Mouse (Mus musculus): ENCODE measurements around the gene Marveld3.

Gene Marveld3

DNA sequence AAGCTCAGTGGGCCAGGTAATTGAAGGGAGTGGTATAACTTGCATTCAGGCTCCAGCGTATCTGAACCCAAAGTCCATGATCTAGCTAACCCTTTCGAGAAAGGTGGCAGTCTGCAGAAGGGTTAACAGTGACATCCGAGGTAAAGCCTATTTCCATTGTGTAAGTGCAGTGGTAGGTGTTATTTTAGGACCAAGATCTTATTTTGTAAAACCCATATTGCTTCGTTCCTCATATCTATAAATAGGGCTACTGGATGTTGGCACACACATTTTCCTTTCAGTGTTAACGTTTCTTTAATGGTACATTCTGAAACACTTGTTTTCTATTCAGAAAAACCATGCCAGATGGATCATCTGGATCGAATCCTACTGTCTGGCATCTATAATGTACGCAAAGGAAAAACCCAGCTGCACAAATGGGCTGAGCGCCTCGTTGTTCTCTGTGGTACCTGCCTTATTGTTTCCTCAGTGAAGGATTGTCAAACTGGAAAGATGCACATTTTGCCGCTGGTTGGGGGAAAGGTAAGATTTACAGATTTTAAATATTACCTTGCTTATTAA is 58.0 kb downstream of the Marveld3 start:
- DNase-seq (ENCODE audit: low spot score in 2 of 2), result no peak

DNA sequence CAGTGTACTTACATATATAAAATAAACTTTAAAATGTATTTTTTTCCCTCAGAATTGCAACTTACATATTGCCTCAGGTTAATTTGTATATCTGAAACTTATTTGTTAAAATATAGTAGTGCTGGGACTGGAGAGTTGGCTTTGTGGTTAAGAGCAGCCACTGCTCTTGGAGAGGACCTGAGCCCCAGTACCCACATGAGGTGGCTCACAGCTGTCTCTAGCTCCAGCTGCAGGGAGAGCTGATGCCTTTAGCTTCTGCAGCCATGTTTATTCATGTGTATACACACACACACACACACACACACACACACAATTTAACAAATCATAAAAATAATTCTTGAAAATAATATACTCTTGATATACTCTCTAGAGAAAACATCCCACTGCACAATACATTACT is 59.6 kb downstream of the Marveld3 start:
- no peak for DNase-seq (ENCODE audit: low spot score in 2 of 2)

Measured in frontal cortex, postnatal 10 days (tissue).